Mouse (Mus musculus) cortical plate, adult 2 months (tissue): ENCODE results near the gene Prtn3.

Source experiments
- CTCF ChIP-seq: fragments of 200-500 bp; IDR thresholded peaks from 2 replicates; pipeline ENCODE4 v1.5.1; 2011; ENCODE audit warnings: mild to moderate bottlenecking, control low read depth, low read length; ENCODE audit not compliant: insufficient read depth; ENCODE audit errors: extremely low read depth
- POLR2A ChIP-seq: fragments of 200-500 bp; IDR thresholded peaks from 2 replicates; pipeline ENCODE4 v1.6.1; 2011; ENCODE audit warnings: mild to moderate bottlenecking, low read length, control low read depth; ENCODE audit not compliant: insufficient read depth; ENCODE audit errors: extremely low read depth

- TF ChIP-seq CTCF = no peak
- TF ChIP-seq POLR2A = no peak
Observed at GRCm38 (mm10) chr10:79858416-79859074, 15.7 kb upstream of the Prtn3 start.
